Mouse (Mus musculus): ENCODE measurements around the gene Izumo2. TPM values are rescaled to one million over a fixed set of nuclear protein-coding genes. Genes with fewer than 3 reads are reported as not detected.
A peak's percentile ranks its signal among the peaks of the same experiment; 100 is the strongest.
"Not testable (repeated sequence)": the region's sequence is repeated elsewhere in the genome, so short reads cannot be mapped to it uniquely, and the experiment has no call there.

Izumo2 gene
- polyA plus RNA-seq, 1 experiment from 2014 or later: not detected

- Histone ChIP-seq H3K4me3 (ENCODE audit: inconsistent target) (no peak overlapping the region), H3K36me3 (ENCODE audit: inconsistent target) (no peaks in the 10 kb centered on the region), H3K27ac (no peak overlapping the region), H3K79me2 (ENCODE audit: inconsistent target) (no peaks in the 10 kb centered on the region)
- WGBS (ENCODE audit: missing documents): 70% methylated on average over 5 of the region's 5 CpGs
Observed at GRCm38 (mm10) chr7:44722058-44722457, 13.5 kb downstream of the Izumo2 start.

GRCm38 (mm10) chr7:44724316-44724715 lies 15.8 kb downstream of the Izumo2 start:
- Histone ChIP-seq H3K4me3 (ENCODE audit: inconsistent target) (no peak overlapping the region), H3K36me3 (ENCODE audit: inconsistent target) (no peaks in the 10 kb centered on the region), H3K79me2 (ENCODE audit: inconsistent target) (no peaks in the 10 kb centered on the region), H3K27ac (no peak overlapping the region)
- WGBS (ENCODE audit: missing documents): 18% methylated on average over 7 of the region's 7 CpGs

GRCm38 (mm10) chr7:44726343-44726742 lies 17.8 kb downstream of the Izumo2 start:
- no peak overlapping the region for H3K4me3 ChIP-seq (ENCODE audit: inconsistent target)
- no peaks in the 10 kb centered on the region for H3K36me3 ChIP-seq (ENCODE audit: inconsistent target)
- H3K27ac ChIP-seq: no peak overlapping the region
- no peaks in the 10 kb centered on the region for H3K79me2 ChIP-seq (ENCODE audit: inconsistent target)
- 66% methylated on average over 6 of the region's 6 CpGs for WGBS (ENCODE audit: missing documents)

- Histone ChIP-seq H3K4me3 (ENCODE audit: inconsistent target) (no peak overlapping the region), H3K79me2 (ENCODE audit: inconsistent target) (no peaks in the 10 kb centered on the region), H3K27ac (no peak overlapping the region), H3K36me3 (ENCODE audit: inconsistent target) (no peaks in the 10 kb centered on the region)
- 83% methylated on average over 5 of the region's 5 CpGs for WGBS (ENCODE audit: missing documents)
Observed at GRCm38 (mm10) chr7:44727151-44727550, 18.6 kb downstream of the Izumo2 start.

GRCm38 (mm10) chr7:44728082-44728975 lies 19.8 kb downstream of the Izumo2 start:
- Histone ChIP-seq H3K27ac (no peak overlapping the region), H3K36me3 (ENCODE audit: inconsistent target) (no peaks in the 10 kb centered on the region), H3K4me3 (ENCODE audit: inconsistent target) (no peak overlapping the region), H3K79me2 (ENCODE audit: inconsistent target) (no peaks in the 10 kb centered on the region)
- WGBS (ENCODE audit: missing documents): 92% methylated on average over 11 of the region's 11 CpGs

GRCm38 (mm10) chr7:44733723-44734122 lies 25.2 kb downstream of the Izumo2 start:
- WGBS (ENCODE audit: missing documents): 85% methylated on average over 9 of the region's 9 CpGs
- H3K27ac ChIP-seq: no peak overlapping the region
- no peaks in the 10 kb centered on the region for H3K36me3 ChIP-seq (ENCODE audit: inconsistent target)
- H3K79me2 ChIP-seq (ENCODE audit: inconsistent target): no peaks in the 10 kb centered on the region
- no peak overlapping the region for H3K4me3 ChIP-seq (ENCODE audit: inconsistent target)

GRCm38 (mm10) chr7:44741361-44741760 lies 32.8 kb downstream of the Izumo2 start:
- Histone ChIP-seq H3K27ac (no peak overlapping the region), H3K36me3 (ENCODE audit: inconsistent target) (no peaks in the 10 kb centered on the region), H3K79me2 (ENCODE audit: inconsistent target) (no peaks in the 10 kb centered on the region), H3K4me3 (ENCODE audit: inconsistent target) (no peak overlapping the region)
- 86% methylated on average over 8 of the region's 8 CpGs for WGBS (ENCODE audit: missing documents)

GRCm38 (mm10) chr7:44744270-44744669 lies 35.7 kb downstream of the Izumo2 start:
- Histone ChIP-seq H3K4me3 (ENCODE audit: inconsistent target) (no peak overlapping the region), H3K36me3 (ENCODE audit: inconsistent target) (no peaks in the 10 kb centered on the region), H3K79me2 (ENCODE audit: inconsistent target) (peaks cover 6% of the 10 kb centered on the region), H3K27ac (no peak overlapping the region)
- 93% methylated on average over 9 of the region's 9 CpGs for WGBS (ENCODE audit: missing documents)

- Histone ChIP-seq H3K4me3 (ENCODE audit: inconsistent target) (peak overlapping the region; percentile 26; the same call in 1 of the 2 replicates), H3K27ac (no peak overlapping the region), H3K79me2 (ENCODE audit: inconsistent target) (peaks cover 14% of the 10 kb centered on the region), H3K36me3 (ENCODE audit: inconsistent target) (no peaks in the 10 kb centered on the region)
- 1% methylated on average over 18 of the region's 18 CpGs for WGBS (ENCODE audit: missing documents)
Observed at GRCm38 (mm10) chr7:44745076-44745475, 36.5 kb downstream of the Izumo2 start.

GRCm38 (mm10) chr7:44747115-44747514 lies 38.6 kb downstream of the Izumo2 start:
- peak overlapping the region; percentile 61; the same call in 1 of the 2 replicates for H3K4me3 ChIP-seq (ENCODE audit: inconsistent target)
- 89% methylated on average over 4 of the region's 4 CpGs for WGBS (ENCODE audit: missing documents)
- H3K27ac ChIP-seq: no peak overlapping the region
- H3K79me2 ChIP-seq (ENCODE audit: inconsistent target): peaks cover 31% of the 10 kb centered on the region
- H3K36me3 ChIP-seq (ENCODE audit: inconsistent target): peaks cover 2% of the 10 kb centered on the region; the same call in 1 of the 2 replicates

GRCm38 (mm10) chr7:44748101-44749044 lies 39.8 kb downstream of the Izumo2 start, which contains the start of gene Vrk3:
Gene Vrk3 (plus strand): TSS chr7:44748413.
- Histone ChIP-seq H3K36me3 (ENCODE audit: inconsistent target) (peaks cover 4% of the 10 kb centered on the region; the same call in 1 of the 2 replicates), H3K4me3 (ENCODE audit: inconsistent target) (peak within 1 kb of the TSS; percentile 61), H3K27ac (peak within 1 kb of the TSS; percentile 69), H3K79me2 (ENCODE audit: inconsistent target) (peaks cover 31% of the 10 kb centered on the region)
- WGBS (ENCODE audit: missing documents): under 1% methylated on average over 44 of the region's 44 CpGs

GRCm38 (mm10) chr7:44750950-44751349 lies 42.4 kb downstream of the Izumo2 start, which contains the start of gene Zfp473:
Gene Zfp473 (minus strand): TSS chr7:44751050.
- H3K4me3 ChIP-seq (ENCODE audit: inconsistent target); H3K27ac ChIP-seq: not testable (repeated sequence)
- Histone ChIP-seq H3K79me2 (ENCODE audit: inconsistent target) (peaks cover 31% of the 10 kb centered on the region), H3K36me3 (ENCODE audit: inconsistent target) (peaks cover 18% of the 10 kb centered on the region)
- 100% methylated on average over 1 of the region's 1 CpGs for WGBS (ENCODE audit: missing documents)

- WGBS (ENCODE audit: missing documents): 89% methylated on average over 2 of the region's 2 CpGs
- H3K4me3 ChIP-seq (ENCODE audit: inconsistent target): no peak overlapping the region
- H3K36me3 ChIP-seq (ENCODE audit: inconsistent target): peaks cover 73% of the 10 kb centered on the region
- H3K27ac ChIP-seq: no peak overlapping the region
- no peaks in the 10 kb centered on the region for H3K79me2 ChIP-seq (ENCODE audit: inconsistent target)
Observed at GRCm38 (mm10) chr7:44757164-44757563, 48.6 kb downstream of the Izumo2 start.

GRCm38 (mm10) chr7:44760366-44760765 lies 51.8 kb downstream of the Izumo2 start:
- Histone ChIP-seq H3K27ac (no peak overlapping the region), H3K36me3 (ENCODE audit: inconsistent target) (peaks cover 93% of the 10 kb centered on the region), H3K4me3 (ENCODE audit: inconsistent target) (no peak overlapping the region)

More at GRCm38 (mm10) chr7:44760366-44760765, 51.8 kb downstream of the Izumo2 start:
- no peaks in the 10 kb centered on the region for H3K79me2 ChIP-seq (ENCODE audit: inconsistent target)
